Mouse (Mus musculus) kidney, postnatal 0 days (tissue): Measurements from ENCODE around the gene Rsph6a. TPM values are rescaled to one million over a fixed set of nuclear protein-coding genes. Genes with fewer than 3 reads are reported as not detected.

ENCODE experiments used
- ATAC-seq: fragments of 200-750 bp; cut with Nextera tagmentation; replicated peaks from 2 replicates; pipeline ENCODE4 v1.8.0; 2017; ENCODE audit warnings: low read depth, moderate number of reproducible peaks, moderate TSS enrichment, moderate library complexity; ENCODE audit not compliant: low FRiP score
- DNase-seq: peaks from one replicate; pipeline ENCODE4 v3.0.0-alpha.2; 2016; ENCODE audit warnings: low spot score
- H3K27ac ChIP-seq: fragments of 300-500 bp; sonication (generic); 2 replicates; pipeline ENCODE4 v1.5.1; 2014; ENCODE audit warnings: mild to moderate bottlenecking
- H3K27me3 ChIP-seq: fragments of 300-500 bp; sonication (generic); 2 replicates; pipeline ENCODE4 v1.6.1; 2014; ENCODE audit warnings: low read length, mixed read lengths; ENCODE audit not compliant: insufficient read depth
- H3K36me3 ChIP-seq: fragments of 300-500 bp; sonication (generic); 2 replicates; pipeline ENCODE4 v1.6.1; 2014; ENCODE audit warnings: low read length, mixed read lengths; ENCODE audit not compliant: insufficient read depth
- H3K4me1 ChIP-seq: fragments of 300-500 bp; sonication (generic); replicated peaks from 2 replicates; pipeline ENCODE4 v1.6.1; 2014; ENCODE audit warnings: antibody characterized with exemption, low read length, mixed read lengths; ENCODE audit not compliant: insufficient read depth
- H3K4me2 ChIP-seq: fragments of 300-500 bp; sonication (generic); 2 replicates; pipeline ENCODE4 v1.6.1; 2014; ENCODE audit warnings: mild to moderate bottlenecking, low read length, moderate library complexity, mixed read lengths
- H3K4me3 ChIP-seq: fragments of 300-500 bp; sonication (generic); replicated peaks from 2 replicates; pipeline ENCODE4 v1.5.1; 2014; ENCODE audit warnings: low read depth, low read length
- H3K9ac ChIP-seq: fragments of 300-500 bp; sonication (generic); 2 replicates; pipeline ENCODE4 v1.6.1; 2014; ENCODE audit warnings: low read depth, low read length
- H3K9me3 ChIP-seq: fragments of 300-500 bp; sonication (generic); replicated peaks from 2 replicates; pipeline ENCODE4 v1.6.1; 2016; ENCODE audit warnings: low read length, inconsistent platforms, mixed read lengths
- CTCF ChIP-seq: IDR thresholded peaks from 2 replicates; pipeline ENCODE4 v1.5.1; 2016; ENCODE audit warnings: antibody characterized with exemption, low read depth, mild to moderate bottlenecking, moderate library complexity
- WGBS: fragments of 180-500 bp; shearing (Covaris S2); extraction: QIAGEN DNeasy Blood & Tissue Kit; methylation state at CpG from one replicate; pipeline ENCODE4 v1.1.7; 2014; 5-methylcytosine and 5-hydroxymethylcytosine counted together
- polyA plus RNA-seq: library from polyadenylated mRNA; unstranded; fragments of >200 nt; fragmentation: Nextera tagmentation; extraction: Ambion mirVana; gene quantifications from 2 replicates; pipeline ENCODE4 v1.2.1, GENCODE M21; 2015

The Rsph6a gene
- polyA plus RNA-seq, 1 experiment from 2014 or later, result not detected

GRCm38 (mm10) chr7:19075231-19075630 lies 20.7 kb downstream of the Rsph6a start:
- Histone ChIP-seq H3K27me3 (no peaks in the 10 kb centered on the region), H3K36me3 (peaks cover 7% of the 10 kb centered on the region), H3K9me3 (no peaks in the 10 kb centered on the region), H3K4me3 (peak overlapping the region; percentile 72; the same call in 1 of the 2 replicates), H3K27ac (no peak overlapping the region; the same call in 1 of the 2 replicates), H3K4me2 (peak overlapping the region; percentile 81), H3K4me1 (peaks cover 11% of the 10 kb centered on the region), H3K9ac (peak overlapping the region; percentile 43; the same call in 1 of the 2 replicates)
- no peak for TF ChIP-seq CTCF
- ATAC-seq (no peak), DNase-seq (no peak)
- WGBS, result 46% methylated on average over 5 of the region's 5 CpGs

DNA sequence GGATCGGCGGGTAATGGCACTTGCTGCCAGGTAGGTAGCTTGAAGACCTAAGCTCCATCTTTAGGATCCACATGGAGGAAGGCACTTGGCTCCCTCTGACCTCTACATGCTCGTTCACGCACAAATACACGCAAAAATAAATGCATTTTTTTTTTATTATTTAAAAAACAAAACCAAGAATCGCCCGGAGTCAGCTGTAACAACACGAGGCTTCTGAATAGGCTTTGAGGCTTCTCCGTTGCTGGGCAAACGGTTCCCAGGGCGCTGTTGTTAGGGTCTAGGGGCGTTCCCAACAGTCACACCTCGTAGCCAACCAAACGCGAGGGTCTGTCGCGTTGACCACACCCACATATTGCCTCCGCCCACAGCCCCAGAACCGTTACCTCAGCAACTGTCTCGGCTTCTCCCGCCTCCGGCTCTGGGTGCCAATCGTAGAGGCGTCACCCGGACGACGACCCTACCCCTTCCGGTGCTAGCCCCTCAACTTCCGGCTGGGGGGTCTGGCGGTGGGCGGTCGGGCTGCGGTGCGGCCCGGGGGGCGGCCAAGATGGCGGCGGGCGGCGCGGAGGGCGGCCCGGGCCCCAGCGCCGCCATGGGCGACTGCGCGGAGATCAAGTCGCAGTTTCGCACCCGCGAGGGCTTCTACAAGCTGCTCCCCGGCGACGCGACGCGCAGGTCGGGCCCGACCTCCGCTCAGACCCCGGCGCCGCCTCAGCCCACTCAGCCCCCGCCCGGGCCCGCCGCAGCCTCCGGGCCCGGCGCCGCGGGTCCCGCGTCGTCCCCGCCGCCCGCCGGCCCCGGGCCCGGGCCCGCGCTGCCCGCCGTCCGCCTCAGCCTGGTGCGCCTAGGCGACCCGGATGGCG lies 21.5 kb downstream of the Rsph6a start, which contains the start of gene Dmwd:
Gene Dmwd (plus strand): TSS at position 505 of the 863 bp plus-strand sequence.
- WGBS, result under 1% methylated on average over 89 of the region's 91 CpGs
- H3K9me3 ChIP-seq, result no peaks in the 10 kb centered on the region
- H3K4me3 ChIP-seq, result peak within 1 kb of the TSS; percentile 72
- H3K4me2 ChIP-seq, result peak within 1 kb of the TSS; percentile 81
- ATAC-seq, result peak; percentile 99
- TF ChIP-seq CTCF, result no peak
- H3K27me3 ChIP-seq, result no peaks in the 10 kb centered on the region
- peak within 1 kb of the TSS; percentile 99 for H3K9ac ChIP-seq
- DNase-seq, result peak; percentile 99
- peaks cover 14% of the 10 kb centered on the region for H3K36me3 ChIP-seq
- peaks cover 11% of the 10 kb centered on the region for H3K4me1 ChIP-seq
- peak within 1 kb of the TSS; percentile 92 for H3K27ac ChIP-seq

DNA sequence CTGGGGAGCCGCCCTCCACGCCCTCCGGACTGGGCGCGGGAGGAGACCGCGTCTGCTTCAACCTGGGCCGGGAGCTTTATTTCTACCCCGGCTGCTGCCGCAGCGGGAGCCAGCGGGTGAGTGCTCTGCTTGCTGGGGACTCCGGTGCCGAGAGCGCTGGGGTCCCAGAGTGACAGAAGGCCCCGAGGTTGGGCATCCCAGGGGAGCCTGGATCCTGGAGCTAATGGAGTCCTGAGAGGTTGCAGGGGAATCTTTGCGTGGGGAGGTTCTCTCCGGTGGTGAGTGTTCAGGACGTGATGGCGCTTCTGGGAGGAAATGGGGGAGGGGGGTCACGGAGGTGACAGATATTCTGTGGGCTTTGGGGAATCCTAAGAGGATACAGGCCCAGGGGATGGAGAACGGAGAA lies 22.1 kb downstream of the Rsph6a start:
- ATAC-seq, result peak; percentile 5
- H3K4me1 ChIP-seq, result peaks cover 11% of the 10 kb centered on the region
- peak overlapping the region; percentile 72 for H3K4me3 ChIP-seq
- under 1% methylated on average over 20 of the region's 22 CpGs for WGBS
- no peak for TF ChIP-seq CTCF
- peaks cover 20% of the 10 kb centered on the region for H3K36me3 ChIP-seq
- peak overlapping the region; percentile 92 for H3K27ac ChIP-seq
- no peaks in the 10 kb centered on the region for H3K27me3 ChIP-seq
- no peak for DNase-seq
- peak overlapping the region; percentile 81 for H3K4me2 ChIP-seq
- H3K9ac ChIP-seq, result peak overlapping the region; percentile 99
- no peaks in the 10 kb centered on the region for H3K9me3 ChIP-seq

DNA sequence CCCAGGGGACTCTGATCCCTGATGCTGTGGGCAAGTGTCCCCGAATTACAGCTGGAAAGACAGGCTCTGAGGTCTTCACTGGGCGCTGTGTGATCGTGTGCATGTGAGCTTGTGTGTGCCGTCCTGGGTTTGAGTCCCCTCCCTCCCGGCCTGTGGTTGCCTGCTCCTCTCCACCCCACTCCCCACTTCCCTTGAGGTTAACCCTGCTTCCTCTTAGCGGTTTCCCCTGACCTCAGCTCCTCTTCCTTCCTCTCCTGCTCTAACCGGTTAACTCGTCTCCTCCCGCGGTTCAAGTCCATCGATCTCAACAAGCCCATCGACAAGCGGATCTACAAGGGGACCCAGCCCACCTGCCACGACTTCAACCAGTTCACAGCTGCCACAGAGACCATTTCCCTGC lies 23.3 kb downstream of the Rsph6a start:
- peak overlapping the region; percentile 72; the same call in 1 of the 2 replicates for H3K4me3 ChIP-seq
- TF ChIP-seq CTCF, result no peak
- H3K9me3 ChIP-seq, result no peaks in the 10 kb centered on the region
- peak overlapping the region; percentile 99; the same call in 1 of the 2 replicates for H3K9ac ChIP-seq
- no peaks in the 10 kb centered on the region for H3K27me3 ChIP-seq
- peaks cover 28% of the 10 kb centered on the region for H3K36me3 ChIP-seq
- no peak for ATAC-seq
- H3K4me2 ChIP-seq, result peak overlapping the region; percentile 81
- peaks cover 17% of the 10 kb centered on the region for H3K4me1 ChIP-seq
- WGBS, result 38% methylated on average over 14 of the region's 14 CpGs
- no peak for DNase-seq
- H3K27ac ChIP-seq, result no peak overlapping the region

- H3K27ac ChIP-seq, result no peak overlapping the region
- DNase-seq (no peak), ATAC-seq (no peak)
- no peak overlapping the region for H3K9ac ChIP-seq
- no peak overlapping the region for H3K4me3 ChIP-seq
- H3K27me3 ChIP-seq, result no peaks in the 10 kb centered on the region
- peaks cover 28% of the 10 kb centered on the region for H3K36me3 ChIP-seq
- H3K4me1 ChIP-seq, result peaks cover 26% of the 10 kb centered on the region
- H3K4me2 ChIP-seq, result no peak overlapping the region
- TF ChIP-seq CTCF, result no peak
- no peaks in the 10 kb centered on the region for H3K9me3 ChIP-seq
- 57% methylated on average over 3 of the region's 3 CpGs for WGBS
Measured at GRCm38 (mm10) chr7:19078732-19079131, 24.2 kb downstream of the Rsph6a start.

DNA sequence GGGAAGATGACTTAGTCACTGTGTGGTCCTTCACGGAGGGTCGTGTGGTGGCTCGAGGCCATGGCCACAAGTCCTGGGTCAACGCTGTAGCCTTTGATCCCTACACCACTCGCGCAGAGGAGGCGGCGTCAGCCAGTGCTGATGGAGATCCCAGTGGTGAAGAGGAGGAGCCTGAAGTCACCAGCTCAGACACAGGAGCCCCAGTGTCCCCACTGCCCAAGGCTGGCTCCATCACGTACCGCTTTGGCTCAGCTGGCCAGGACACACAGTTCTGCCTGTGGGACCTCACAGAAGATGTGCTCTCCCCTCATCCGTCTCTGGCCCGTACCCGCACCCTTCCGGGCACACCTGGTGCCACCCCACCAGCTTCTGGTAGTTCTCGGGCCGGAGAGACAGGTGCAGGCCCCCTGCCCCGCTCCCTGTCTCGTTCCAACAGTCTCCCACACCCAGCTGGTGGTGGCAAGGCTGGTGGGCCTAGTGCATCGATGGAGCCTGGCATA lies 26.0 kb downstream of the Rsph6a start:
- no peak for TF ChIP-seq CTCF
- Histone ChIP-seq H3K9ac (no peak overlapping the region), H3K4me1 (peaks cover 44% of the 10 kb centered on the region), H3K4me2 (no peak overlapping the region), H3K4me3 (no peak overlapping the region), H3K27ac (no peak overlapping the region), H3K27me3 (no peaks in the 10 kb centered on the region), H3K36me3 (peaks cover 28% of the 10 kb centered on the region), H3K9me3 (no peaks in the 10 kb centered on the region)
- ATAC-seq (no peak), DNase-seq (no peak)
- 79% methylated on average over 19 of the region's 19 CpGs for WGBS
